Mouse (Mus musculus): Measurements from ENCODE around the gene Zdhhc6. TPM values are rescaled to one million over a fixed set of nuclear protein-coding genes. Genes with fewer than 3 reads are reported as not detected.

Zdhhc6 gene
- polyA plus RNA-seq, 1 experiment: 29.1 TPM

DNA sequence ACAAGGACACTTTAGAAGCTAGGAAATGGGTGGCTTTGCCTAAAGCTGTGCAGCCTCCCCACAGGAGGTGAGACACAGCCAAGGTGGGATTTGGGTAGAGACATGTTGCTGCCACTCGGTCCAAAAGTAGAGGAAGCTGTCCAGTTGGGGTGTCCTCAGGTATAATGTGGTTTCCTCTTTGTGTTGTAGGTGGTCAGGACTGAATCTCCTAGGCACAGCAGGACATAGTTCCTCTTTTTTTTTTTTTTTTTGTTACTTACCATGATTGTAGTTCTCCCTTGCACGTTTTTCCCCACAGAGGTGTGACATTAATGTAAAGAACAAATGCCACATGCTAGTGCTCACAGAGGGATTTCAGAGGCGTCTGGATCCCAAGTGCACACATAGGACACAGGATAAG lies 50.6 kb downstream of the Zdhhc6 start:
- peaks cover 19% of the 10 kb centered on the region; the same call in 1 of the 2 replicates for H3K4me1 ChIP-seq (ENCODE audit: control insufficient read depth, insufficient read depth, low read length)
- no peak overlapping the region for H3K27ac ChIP-seq (ENCODE audit: insufficient read depth, low read depth, low read length)
- WGBS: 81% methylated on average over 3 of the region's 3 CpGs
- H3K4me3 ChIP-seq (ENCODE audit: insufficient read depth, low read depth, low read length): no peak overlapping the region
- no peak for TF ChIP-seq POLR2A (IDR thresholded peaks at IDR 0.05; ENCODE audit: low read depth, low read length)
- no peak for TF ChIP-seq CTCF (conservative IDR thresholded peaks at IDR 0.05; ENCODE audit: insufficient read depth, insufficient read length, low read depth, low read length)
- no peak for DNase-seq
- no peaks in the 10 kb centered on the region for H3K27me3 ChIP-seq (replicated peaks; ENCODE audit: control insufficient read depth, insufficient read depth, low read length)
- H3K36me3 ChIP-seq (ENCODE audit: control insufficient read depth, insufficient read depth, low read length): no peaks in the 10 kb centered on the region

DNA sequence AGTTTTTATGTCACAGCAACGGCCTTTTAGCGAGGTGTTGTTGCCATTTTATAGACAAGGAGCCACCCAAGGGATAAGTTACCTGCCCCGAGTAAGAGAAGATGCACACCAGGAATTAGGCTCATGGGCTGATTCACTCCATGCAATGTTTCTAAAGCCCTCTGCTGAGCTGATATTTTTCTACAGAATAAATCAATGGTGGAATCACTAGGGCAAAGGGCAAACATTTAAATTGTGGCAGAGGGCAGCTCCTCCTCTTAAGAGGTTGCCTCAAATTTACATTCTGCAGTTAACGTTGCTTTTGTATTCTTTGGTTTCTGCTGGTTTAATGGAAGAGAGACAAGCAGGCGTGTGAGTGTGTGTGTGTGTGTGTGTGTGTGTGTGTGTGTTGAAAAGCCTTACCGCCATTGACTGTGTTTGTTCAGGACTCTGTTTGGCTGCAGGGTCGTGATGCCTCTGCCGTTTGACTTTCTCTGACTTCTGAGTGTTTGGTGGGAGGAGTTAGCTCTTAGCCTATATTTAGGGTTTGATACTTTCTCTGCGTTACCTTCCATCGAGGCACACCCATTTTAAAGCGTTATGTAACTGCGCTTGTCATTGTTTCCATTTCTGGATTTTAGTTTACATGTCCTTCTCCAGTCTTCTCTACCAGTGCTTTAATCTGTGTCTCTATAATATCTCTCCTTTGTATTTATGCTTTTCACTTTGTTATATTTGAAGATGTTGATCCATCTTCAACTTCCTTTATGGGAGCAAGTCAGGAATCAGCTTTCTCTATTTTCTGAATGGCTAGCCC lies 55.2 kb downstream of the Zdhhc6 start:
- Histone ChIP-seq H3K36me3 (ENCODE audit: control insufficient read depth, insufficient read depth, low read length) (no peaks in the 10 kb centered on the region), H3K27me3 (replicated peaks; ENCODE audit: control insufficient read depth, insufficient read depth, low read length) (no peaks in the 10 kb centered on the region), H3K4me1 (ENCODE audit: control insufficient read depth, insufficient read depth, low read length) (peaks cover 5% of the 10 kb centered on the region), H3K27ac (ENCODE audit: insufficient read depth, low read depth, low read length) (no peak overlapping the region), H3K4me3 (ENCODE audit: insufficient read depth, low read depth, low read length) (no peak overlapping the region)
- 60% methylated on average over 12 of the region's 12 CpGs for WGBS
- no peak for TF ChIP-seq CTCF (conservative IDR thresholded peaks at IDR 0.05; ENCODE audit: insufficient read depth, insufficient read length, low read depth, low read length)
- no peak for TF ChIP-seq POLR2A (IDR thresholded peaks at IDR 0.05; ENCODE audit: low read depth, low read length)
- no peak for DNase-seq

DNA sequence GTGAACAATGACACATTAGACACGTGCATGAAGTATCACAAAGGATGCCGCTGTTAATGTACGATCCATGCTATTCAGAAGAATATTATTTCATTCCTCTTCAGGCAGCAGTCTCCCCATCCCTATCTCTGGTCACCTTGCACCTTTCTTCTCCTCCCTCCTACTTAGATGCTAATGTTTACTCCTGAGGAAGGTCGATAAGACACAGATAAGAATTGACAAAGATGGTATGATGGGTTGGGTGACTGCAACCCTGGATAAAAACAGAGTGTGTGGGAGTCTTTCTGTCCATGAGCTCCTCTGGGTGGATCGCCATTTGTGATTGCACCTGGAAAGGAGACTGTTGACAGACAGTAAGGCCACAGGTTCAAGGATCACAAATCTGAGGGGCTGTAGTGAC lies 57.3 kb downstream of the Zdhhc6 start:
- Histone ChIP-seq H3K27ac (ENCODE audit: insufficient read depth, low read depth, low read length) (peak overlapping the region; percentile 35; the same call in 1 of the 2 replicates), H3K4me3 (ENCODE audit: insufficient read depth, low read depth, low read length) (no peak overlapping the region), H3K4me1 (ENCODE audit: control insufficient read depth, insufficient read depth, low read length) (peaks cover 5% of the 10 kb centered on the region), H3K36me3 (ENCODE audit: control insufficient read depth, insufficient read depth, low read length) (no peaks in the 10 kb centered on the region), H3K27me3 (replicated peaks; ENCODE audit: control insufficient read depth, insufficient read depth, low read length) (no peaks in the 10 kb centered on the region)
- whole genome bisulfite sequencing: 91% methylated on average over 5 of the region's 5 CpGs
- TF ChIP-seq CTCF (conservative IDR thresholded peaks at IDR 0.05; ENCODE audit: insufficient read depth, insufficient read length, low read depth, low read length): no peak
- TF ChIP-seq POLR2A (IDR thresholded peaks at IDR 0.05; ENCODE audit: low read depth, low read length): no peak
- DNase-seq: no peak

DNA sequence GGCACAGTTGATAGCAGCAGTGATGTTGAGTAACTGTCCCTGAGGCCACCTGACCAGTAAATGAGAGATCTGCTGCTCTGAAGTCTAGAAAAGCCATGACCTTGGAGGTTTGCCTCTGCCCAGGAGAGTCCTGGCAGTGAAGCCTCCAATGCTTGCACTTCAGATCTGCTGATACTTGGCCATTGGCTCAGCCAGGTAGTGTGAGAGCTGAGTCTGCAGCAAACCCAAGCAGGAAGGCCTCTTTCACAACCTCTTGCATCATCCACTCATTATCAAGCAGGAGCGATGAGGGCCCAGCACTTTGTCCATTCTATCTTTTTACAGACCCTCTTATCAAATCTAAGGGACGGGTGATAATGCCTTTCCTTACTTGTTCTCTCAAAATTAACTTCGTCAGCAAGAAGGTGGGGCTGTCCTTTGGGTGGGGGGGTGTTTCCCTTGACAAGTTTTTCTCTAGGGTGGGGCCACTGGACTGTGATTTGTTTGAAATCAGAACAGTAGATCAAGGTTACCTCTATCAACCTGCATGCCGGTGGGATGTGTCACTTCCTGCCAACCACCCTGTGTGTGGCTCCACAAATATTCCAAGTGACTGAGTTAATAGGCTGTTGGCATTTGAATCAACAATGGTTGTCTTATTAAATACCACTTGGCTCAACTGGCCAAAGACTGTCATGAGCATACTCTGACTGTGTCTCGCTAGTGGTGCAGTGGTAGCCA lies 58.0 kb downstream of the Zdhhc6 start:
- TF ChIP-seq CTCF (conservative IDR thresholded peaks at IDR 0.05; ENCODE audit: insufficient read depth, insufficient read length, low read depth, low read length) (no peak; the same call in 1 of the 2 replicates), POLR2A (IDR thresholded peaks at IDR 0.05; ENCODE audit: low read depth, low read length) (no peak)
- Histone ChIP-seq H3K4me3 (ENCODE audit: insufficient read depth, low read depth, low read length) (no peak overlapping the region), H3K4me1 (ENCODE audit: control insufficient read depth, insufficient read depth, low read length) (peaks cover 9% of the 10 kb centered on the region), H3K27me3 (replicated peaks; ENCODE audit: control insufficient read depth, insufficient read depth, low read length) (no peaks in the 10 kb centered on the region), H3K36me3 (ENCODE audit: control insufficient read depth, insufficient read depth, low read length) (no peaks in the 10 kb centered on the region), H3K27ac (ENCODE audit: insufficient read depth, low read depth, low read length) (peak overlapping the region; percentile 35)
- 77% methylated on average over 5 of the region's 5 CpGs for WGBS
- peak; percentile 19 for DNase-seq

DNA sequence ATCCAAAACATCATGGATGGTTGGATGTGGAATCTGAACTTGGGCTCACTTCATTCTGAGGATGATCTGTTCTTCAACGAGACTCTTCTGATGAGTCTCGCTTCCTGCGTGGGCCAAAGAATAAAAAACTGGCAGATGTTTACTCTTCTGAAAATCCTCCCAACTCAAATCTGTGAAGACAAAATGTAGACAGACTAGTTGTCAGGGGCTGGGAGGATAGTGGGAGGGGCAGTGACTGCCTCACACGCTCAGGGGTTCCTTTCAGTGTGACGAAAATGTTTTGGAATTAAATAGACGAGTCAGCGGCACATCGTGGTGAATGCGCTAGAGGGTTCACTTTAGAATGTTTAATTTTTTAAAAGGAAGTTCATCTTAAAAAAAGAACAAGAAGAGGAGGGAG lies 59.7 kb downstream of the Zdhhc6 start:
- WGBS: 76% methylated on average over 9 of the region's 9 CpGs
- DNase-seq: no peak
- H3K4me1 ChIP-seq (ENCODE audit: control insufficient read depth, insufficient read depth, low read length): peaks cover 9% of the 10 kb centered on the region
- H3K36me3 ChIP-seq (ENCODE audit: control insufficient read depth, insufficient read depth, low read length): no peaks in the 10 kb centered on the region
- TF ChIP-seq CTCF (conservative IDR thresholded peaks at IDR 0.05; ENCODE audit: insufficient read depth, insufficient read length, low read depth, low read length): no peak
- no peak for TF ChIP-seq POLR2A (IDR thresholded peaks at IDR 0.05; ENCODE audit: low read depth, low read length)
- no peak overlapping the region for H3K4me3 ChIP-seq (ENCODE audit: insufficient read depth, low read depth, low read length)
- H3K27ac ChIP-seq (ENCODE audit: insufficient read depth, low read depth, low read length): no peak overlapping the region
- H3K27me3 ChIP-seq (replicated peaks; ENCODE audit: control insufficient read depth, insufficient read depth, low read length): no peaks in the 10 kb centered on the region

DNA sequence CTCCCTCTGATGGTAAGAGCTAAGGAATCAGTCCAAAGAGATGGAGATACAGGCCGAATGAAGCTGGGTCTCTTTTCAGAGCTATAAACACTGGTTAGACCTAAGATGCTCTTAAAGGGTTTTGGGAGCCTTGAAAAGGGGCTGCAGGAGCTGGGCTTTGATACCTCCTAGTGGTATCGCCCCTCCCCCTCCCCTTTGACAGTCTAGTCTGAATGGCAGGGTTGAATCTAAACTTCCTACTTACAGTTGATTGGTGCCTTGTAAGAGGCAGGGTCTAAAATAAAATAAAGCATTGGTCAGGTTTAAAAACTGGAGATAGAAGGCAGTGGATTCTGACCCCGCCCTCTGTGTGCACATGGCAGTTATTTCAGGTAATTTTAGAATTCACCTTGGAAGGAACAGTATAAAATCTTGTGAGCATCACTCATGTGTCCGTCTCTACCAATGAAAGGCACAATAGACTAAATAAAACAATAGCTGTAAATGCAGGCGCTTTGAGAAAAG lies 61.3 kb downstream of the Zdhhc6 start:
- TF ChIP-seq CTCF (conservative IDR thresholded peaks at IDR 0.05; ENCODE audit: insufficient read depth, insufficient read length, low read depth, low read length) (no peak), POLR2A (IDR thresholded peaks at IDR 0.05; ENCODE audit: low read depth, low read length) (no peak)
- WGBS: 28% methylated on average over 5 of the region's 5 CpGs
- H3K36me3 ChIP-seq (ENCODE audit: control insufficient read depth, insufficient read depth, low read length): no peaks in the 10 kb centered on the region
- peak overlapping the region; percentile 64 for H3K4me3 ChIP-seq (ENCODE audit: insufficient read depth, low read depth, low read length)
- no peak overlapping the region for H3K27ac ChIP-seq (ENCODE audit: insufficient read depth, low read depth, low read length)
- no peaks in the 10 kb centered on the region for H3K27me3 ChIP-seq (replicated peaks; ENCODE audit: control insufficient read depth, insufficient read depth, low read length)
- DNase-seq: no peak
- peaks cover 9% of the 10 kb centered on the region for H3K4me1 ChIP-seq (ENCODE audit: control insufficient read depth, insufficient read depth, low read length)

All from kidney, adult 2 months (tissue).